Mouse (Mus musculus): ENCODE data around the gene Spindoc.

- TF ChIP-seq CTCF (IDR thresholded peaks at IDR 0.05; ENCODE audit: borderline replicate concordance, extremely low read depth, insufficient read depth, insufficient read length) = no peak
- peak; percentile 65 for TF ChIP-seq POLR2A (IDR thresholded peaks at IDR 0.05; ENCODE audit: borderline replicate concordance, extremely low read depth, insufficient read depth, insufficient read length, poor library complexity, severe bottlenecking)
Observed at GRCm38 (mm10) chr19:7416834-7417735, 34.3 kb upstream of the Spindoc start, which contains the start of gene 2700081O15Rik.

All from brain, embryonic 14.5 days (tissue).